Mouse (Mus musculus) heart, embryonic 10.5 days (tissue): ENCODE results near the gene Cdkl1. TPM values are rescaled to one million over a fixed set of nuclear protein-coding genes. Genes with fewer than 3 reads are reported as not detected.

Source experiments
- DNase-seq: peaks from one replicate; pipeline ENCODE4 v3.0.0-alpha.2; 2017; ENCODE audit warnings: low spot score
- H3K27ac ChIP-seq: fragments of 300-500 bp; sonication (generic); 2 replicates; pipeline ENCODE4 v1.5.1; 2016; ENCODE audit warnings: mild to moderate bottlenecking
- H3K27me3 ChIP-seq: fragments of 300-500 bp; sonication (generic); 2 replicates; pipeline ENCODE4 v1.6.1; 2016; ENCODE audit warnings: mild to moderate bottlenecking; ENCODE audit not compliant: poor library complexity, insufficient read depth, severe bottlenecking
- H3K36me3 ChIP-seq: fragments of 300-500 bp; sonication (generic); 2 replicates; pipeline ENCODE4 v1.6.1; 2016; ENCODE audit warnings: mild to moderate bottlenecking, moderate library complexity
- H3K4me1 ChIP-seq: fragments of 300-500 bp; sonication (generic); 2 replicates; pipeline ENCODE4 v1.6.1; 2016; ENCODE audit warnings: mild to moderate bottlenecking
- H3K4me3 ChIP-seq: fragments of 300-500 bp; sonication (generic); 2 replicates; pipeline ENCODE4 v1.5.1; 2016; ENCODE audit warnings: mild to moderate bottlenecking, moderate library complexity
- H3K9me3 ChIP-seq: fragments of 300-500 bp; sonication (generic); 2 replicates; pipeline ENCODE4 v1.6.1; 2016; ENCODE audit warnings: mild to moderate bottlenecking, moderate library complexity
- WGBS: fragments of 180-500 bp; shearing (Covaris S2); methylation state at CpG from one replicate; pipeline ENCODE4 v1.1.7; 2016; 5-methylcytosine and 5-hydroxymethylcytosine counted together
- polyA plus RNA-seq: library from polyadenylated mRNA; unstranded; fragments of >200 nt; fragmentation: Nextera tagmentation; extraction: Ambion mirVana; gene quantifications from 2 replicates; pipeline ENCODE4 v1.2.1, GENCODE M21; 2016

The Cdkl1 gene
- polyA plus RNA-seq, 1 experiment from 2014 or later = 3.6 TPM

GRCm38 (mm10) chr12:69777341-69777730, 13.7 kb downstream of the Cdkl1 start:
- Histone ChIP-seq H3K4me3 (no peak overlapping the region), H3K9me3 (no peaks in the 10 kb centered on the region), H3K27ac (no peak overlapping the region), H3K36me3 (no peaks in the 10 kb centered on the region), H3K27me3 (no peaks in the 10 kb centered on the region), H3K4me1 (peaks cover 19% of the 10 kb centered on the region)
- DNase-seq = no peak
- 84% methylated on average over 6 of the region's 6 CpGs for WGBS

DNA sequence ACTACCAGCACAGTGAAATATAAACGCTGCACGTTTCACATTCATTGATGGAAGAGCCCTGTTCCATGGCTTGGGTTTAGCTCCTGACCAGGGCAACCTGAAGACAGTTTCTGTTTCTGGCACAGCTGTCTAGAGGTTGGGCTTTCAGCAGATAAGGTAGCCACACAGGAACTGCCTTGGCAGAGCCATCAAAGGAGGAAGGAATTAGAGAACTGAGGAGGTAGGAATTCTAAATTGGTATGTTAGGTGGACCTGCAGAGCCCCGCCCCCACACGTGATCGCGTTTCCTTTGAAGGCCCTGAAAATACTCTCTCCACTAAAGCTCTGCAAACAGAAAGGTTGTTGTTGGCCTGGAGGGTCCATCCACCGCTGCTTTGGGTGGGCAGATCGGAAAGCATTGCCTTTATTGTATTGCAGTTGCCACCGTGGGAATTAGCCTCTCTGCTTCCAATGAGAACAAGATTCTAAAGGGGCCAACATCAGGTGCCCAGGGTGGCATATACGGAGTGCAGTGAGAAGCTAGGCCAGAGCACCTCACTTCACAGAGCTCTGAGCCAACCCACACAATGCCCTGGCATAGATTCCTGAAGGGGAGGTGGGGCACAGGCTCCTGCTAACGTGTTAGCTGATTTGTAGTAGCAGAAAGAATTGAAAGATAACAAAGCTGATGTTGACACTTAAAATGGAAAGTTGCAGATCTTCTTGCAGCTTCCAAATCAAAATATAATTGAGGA, 14.3 kb downstream of the Cdkl1 start:
- 68% methylated on average over 11 of the region's 11 CpGs for WGBS
- DNase-seq = no peak
- Histone ChIP-seq H3K4me3 (no peak overlapping the region), H3K4me1 (peaks cover 14% of the 10 kb centered on the region), H3K27me3 (no peaks in the 10 kb centered on the region), H3K36me3 (no peaks in the 10 kb centered on the region), H3K27ac (0 out of 2 replicates have a peak overlapping the region, but pooled peaks have one; percentile 22), H3K9me3 (no peaks in the 10 kb centered on the region)

GRCm38 (mm10) chr12:69768841-69769240, 22.2 kb downstream of the Cdkl1 start:
- H3K36me3 ChIP-seq = no peaks in the 10 kb centered on the region
- H3K27me3 ChIP-seq = no peaks in the 10 kb centered on the region
- H3K4me3 ChIP-seq = no peak overlapping the region
- WGBS = 78% methylated on average over 2 of the region's 2 CpGs
- no peak for DNase-seq
- H3K9me3 ChIP-seq = no peaks in the 10 kb centered on the region
- no peak overlapping the region for H3K27ac ChIP-seq
- H3K4me1 ChIP-seq = peaks cover 19% of the 10 kb centered on the region

- H3K27ac ChIP-seq = no peak overlapping the region
- H3K36me3 ChIP-seq = no peaks in the 10 kb centered on the region
- 54% methylated on average over 9 of the region's 9 CpGs for WGBS
- no peaks in the 10 kb centered on the region for H3K9me3 ChIP-seq
- peaks cover 19% of the 10 kb centered on the region for H3K4me1 ChIP-seq
- DNase-seq = no peak
- no peaks in the 10 kb centered on the region for H3K27me3 ChIP-seq
- no peak overlapping the region for H3K4me3 ChIP-seq
Measured at GRCm38 (mm10) chr12:69767476-69768258, 23.4 kb downstream of the Cdkl1 start.

GRCm38 (mm10) chr12:69766185-69766904, 24.7 kb downstream of the Cdkl1 start:
- Histone ChIP-seq H3K9me3 (no peaks in the 10 kb centered on the region), H3K27ac (0 out of 2 replicates have a peak overlapping the region, but pooled peaks have one; percentile 29), H3K27me3 (no peaks in the 10 kb centered on the region), H3K4me1 (peaks cover 19% of the 10 kb centered on the region), H3K4me3 (no peak overlapping the region), H3K36me3 (no peaks in the 10 kb centered on the region)
- WGBS = 79% methylated on average over 10 of the region's 10 CpGs
- no peak for DNase-seq

- 86% methylated on average over 9 of the region's 9 CpGs for WGBS
- Histone ChIP-seq H3K27ac (no peak overlapping the region), H3K27me3 (no peaks in the 10 kb centered on the region), H3K9me3 (no peaks in the 10 kb centered on the region), H3K4me3 (no peak overlapping the region), H3K36me3 (no peaks in the 10 kb centered on the region), H3K4me1 (peaks cover 19% of the 10 kb centered on the region)
- DNase-seq = no peak
Measured at GRCm38 (mm10) chr12:69765543-69765942, 25.5 kb downstream of the Cdkl1 start.

- no peaks in the 10 kb centered on the region for H3K9me3 ChIP-seq
- no peak for DNase-seq
- WGBS = 69% methylated on average over 2 of the region's 2 CpGs
- no peaks in the 10 kb centered on the region for H3K36me3 ChIP-seq
- peak overlapping the region; percentile 42; the same call in 1 of the 2 replicates for H3K27ac ChIP-seq
- H3K4me3 ChIP-seq = no peak overlapping the region
- no peaks in the 10 kb centered on the region for H3K27me3 ChIP-seq
- H3K4me1 ChIP-seq = peaks cover 34% of the 10 kb centered on the region
Measured at GRCm38 (mm10) chr12:69761603-69762002, 29.5 kb downstream of the Cdkl1 start.

DNA sequence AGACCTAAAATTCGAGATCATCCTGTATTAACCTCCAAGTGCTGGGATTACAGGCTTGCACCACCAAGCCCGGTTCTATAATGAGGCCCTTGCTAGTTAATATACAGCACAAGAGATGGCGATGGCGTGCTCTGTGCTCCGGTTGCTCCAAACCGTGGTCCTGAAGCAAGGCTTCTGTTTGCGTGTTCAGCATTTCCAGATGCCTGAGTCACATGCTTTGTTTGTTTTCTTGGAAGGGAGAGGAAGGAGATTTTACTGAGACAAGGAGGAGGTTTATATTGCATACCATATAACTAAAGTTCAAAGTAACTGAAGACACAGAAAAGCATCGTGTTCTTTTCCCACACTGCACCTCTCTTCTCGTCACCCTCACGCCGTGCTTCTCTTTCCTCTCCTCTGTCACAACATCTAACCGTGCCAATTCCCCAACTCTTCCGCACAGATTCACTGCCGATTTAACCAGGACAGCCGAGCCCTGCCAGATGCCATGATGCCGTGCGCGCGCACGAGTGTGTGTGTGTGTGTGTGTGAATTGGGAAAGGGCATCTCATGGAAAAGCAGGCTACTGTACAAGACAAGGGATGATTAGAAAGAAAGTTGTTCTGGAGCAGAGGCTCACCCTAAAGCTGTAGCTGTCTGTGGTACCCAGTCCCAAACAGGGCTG, 30.2 kb downstream of the Cdkl1 start:
- no peak for DNase-seq
- Histone ChIP-seq H3K4me3 (no peak overlapping the region), H3K36me3 (no peaks in the 10 kb centered on the region), H3K9me3 (no peaks in the 10 kb centered on the region), H3K27ac (peak overlapping the region; percentile 64; the same call in 1 of the 2 replicates), H3K4me1 (peaks cover 34% of the 10 kb centered on the region), H3K27me3 (no peaks in the 10 kb centered on the region)
- WGBS = 91% methylated on average over 20 of the region's 20 CpGs

DNA sequence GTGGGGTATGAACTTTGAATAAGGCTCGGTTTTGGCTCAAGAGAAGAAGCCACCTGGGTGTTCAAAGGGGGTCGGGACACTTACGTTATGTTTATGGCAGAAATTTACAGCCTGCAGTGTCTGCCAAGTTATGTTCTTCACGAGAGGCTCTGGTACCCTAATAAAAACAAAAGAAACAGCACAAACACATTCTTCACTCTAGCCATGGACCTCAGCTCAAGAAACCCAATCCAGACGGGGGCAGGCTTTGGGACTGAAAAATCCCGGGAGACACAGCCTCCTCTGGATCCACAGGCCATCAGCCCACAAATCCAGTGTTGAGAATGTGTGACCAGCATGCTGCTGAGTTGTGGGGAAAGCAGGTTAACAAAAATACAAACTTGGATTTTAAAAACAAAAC, 31.1 kb downstream of the Cdkl1 start:
- Histone ChIP-seq H3K9me3 (no peaks in the 10 kb centered on the region), H3K4me3 (no peak overlapping the region), H3K36me3 (no peaks in the 10 kb centered on the region), H3K4me1 (peaks cover 36% of the 10 kb centered on the region), H3K27ac (peak overlapping the region; percentile 87), H3K27me3 (no peaks in the 10 kb centered on the region)
- WGBS = 68% methylated on average over 6 of the region's 6 CpGs
- DNase-seq = no peak

DNA sequence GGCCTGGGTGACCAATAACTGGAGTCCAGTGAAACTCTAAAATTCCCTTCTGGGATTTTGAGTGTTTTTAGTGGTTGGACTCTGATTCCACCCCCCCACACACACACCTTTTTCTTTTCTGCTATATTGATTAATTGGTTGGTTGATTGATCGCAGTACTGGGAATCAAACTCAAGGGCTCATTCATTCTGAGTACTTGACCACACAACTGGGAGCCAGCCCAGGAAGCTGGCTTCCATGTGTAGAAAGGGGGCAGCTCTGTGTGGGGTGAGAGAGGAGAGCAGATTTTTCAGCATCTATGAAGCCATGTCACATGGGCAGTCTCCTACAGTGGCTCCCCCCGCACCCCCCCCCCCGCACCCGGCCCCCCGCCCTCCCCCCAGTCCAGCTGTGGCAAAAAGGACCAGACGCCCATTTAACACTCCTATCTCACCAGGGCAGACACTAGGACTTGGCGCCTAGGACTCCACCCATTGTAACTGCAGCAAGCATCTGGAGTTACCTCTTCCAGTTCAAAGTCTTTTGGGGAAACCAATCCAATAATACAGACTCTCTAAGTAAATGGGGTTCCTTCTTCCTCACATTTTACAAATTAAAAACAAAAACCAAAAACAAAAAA, 31.7 kb downstream of the Cdkl1 start:
- peak; percentile 92 for DNase-seq
- no peaks in the 10 kb centered on the region for H3K36me3 ChIP-seq
- H3K4me3 ChIP-seq = peak overlapping the region; percentile 57
- H3K9me3 ChIP-seq = no peaks in the 10 kb centered on the region
- WGBS = 12% methylated on average over 7 of the region's 7 CpGs
- H3K4me1 ChIP-seq = peaks cover 37% of the 10 kb centered on the region
- H3K27me3 ChIP-seq = no peaks in the 10 kb centered on the region
- peak overlapping the region; percentile 87 for H3K27ac ChIP-seq

GRCm38 (mm10) chr12:69758221-69759185, 32.6 kb downstream of the Cdkl1 start:
- Histone ChIP-seq H3K9me3 (no peaks in the 10 kb centered on the region), H3K27me3 (no peaks in the 10 kb centered on the region), H3K4me3 (peak overlapping the region; percentile 57), H3K36me3 (no peaks in the 10 kb centered on the region), H3K4me1 (peaks cover 37% of the 10 kb centered on the region), H3K27ac (peak overlapping the region; percentile 87)
- DNase-seq = peak; percentile 89
- under 1% methylated on average over 22 of the region's 22 CpGs for WGBS
